Mouse (Mus musculus) hindlimb bud, embryonic 11.5 days (tissue): Measurements from ENCODE around the gene Arhgef25.

Source experiments
- DNase-seq: peaks from one replicate; pipeline ENCODE4 v3.0.0-alpha.2; 2012; ENCODE audit warnings: low read depth, low spot score; ENCODE audit errors: extremely low spot score

The Arhgef25 gene

GRCm38 (mm10) chr10:127187371-127188078 lies 2.4 kb downstream of the Arhgef25 start:
- DNase-seq: no peak

GRCm38 (mm10) chr10:127186451-127186850 lies 3.4 kb downstream of the Arhgef25 start:
- no peak for DNase-seq

GRCm38 (mm10) chr10:127185506-127185905 lies 4.4 kb downstream of the Arhgef25 start:
- no peak for DNase-seq

GRCm38 (mm10) chr10:127185101-127185500 lies 4.8 kb downstream of the Arhgef25 start:
- DNase-seq: no peak

GRCm38 (mm10) chr10:127183759-127184158 lies 6.1 kb downstream of the Arhgef25 start:
- DNase-seq: no peak

GRCm38 (mm10) chr10:127182624-127183023 lies 7.3 kb downstream of the Arhgef25 start:
- DNase-seq: no peak

GRCm38 (mm10) chr10:127181566-127181965 lies 8.3 kb downstream of the Arhgef25 start:
- no peak for DNase-seq

- no peak for DNase-seq
These were observed 9.2 kb downstream of the Arhgef25 start for GRCm38 (mm10) chr10:127180695-127181047.

- no peak for DNase-seq
These were observed 9.8 kb downstream of the Arhgef25 start, which contains the start of gene Slc26a10 for GRCm38 (mm10) chr10:127179871-127180694. Slc26a10 (minus strand) TSS chr10:127180645.

- DNase-seq: no peak
These were observed 11.4 kb downstream of the Arhgef25 start for GRCm38 (mm10) chr10:127178286-127179027.

- peak; percentile 87 for DNase-seq
These were observed 12.2 kb downstream of the Arhgef25 start for GRCm38 (mm10) chr10:127177719-127178118.

GRCm38 (mm10) chr10:127177235-127177634 lies 12.6 kb downstream of the Arhgef25 start:
- DNase-seq: no peak

GRCm38 (mm10) chr10:127176756-127177155 lies 13.1 kb downstream of the Arhgef25 start:
- no peak for DNase-seq

GRCm38 (mm10) chr10:127176228-127176627 lies 13.7 kb downstream of the Arhgef25 start:
- no peak for DNase-seq

GRCm38 (mm10) chr10:127174170-127174569 lies 15.7 kb downstream of the Arhgef25 start:
- DNase-seq: no peak

GRCm38 (mm10) chr10:127173148-127174065 lies 16.5 kb downstream of the Arhgef25 start:
- no peak for DNase-seq

GRCm38 (mm10) chr10:127171631-127172200 lies 18.2 kb downstream of the Arhgef25 start:
- DNase-seq: no peak

GRCm38 (mm10) chr10:127170837-127171272 lies 19.0 kb downstream of the Arhgef25 start:
- DNase-seq: no peak

- no peak for DNase-seq
These were observed 19.9 kb downstream of the Arhgef25 start for GRCm38 (mm10) chr10:127170002-127170401.

GRCm38 (mm10) chr10:127167614-127168192 lies 22.2 kb downstream of the Arhgef25 start:
- no peak for DNase-seq
